Mouse (Mus musculus): ENCODE results near the gene Lce1d. TPM values are rescaled to one million over a fixed set of nuclear protein-coding genes. Genes with fewer than 3 reads are reported as not detected.

Gene Lce1d
- not detected for polyA plus RNA-seq (2017; shearing (Covaris generic))

GRCm38 (mm10) chr3:92687110-92687509, at the start of gene Lce1d:
Gene Lce1d (minus strand): TSS chr3:92687210.

GRCm38 (mm10) chr3:92720250-92720649, 33.2 kb upstream of the Lce1d start, which contains the start of gene Lce1f:
Gene Lce1f (minus strand): TSS chr3:92720350.

DNA sequence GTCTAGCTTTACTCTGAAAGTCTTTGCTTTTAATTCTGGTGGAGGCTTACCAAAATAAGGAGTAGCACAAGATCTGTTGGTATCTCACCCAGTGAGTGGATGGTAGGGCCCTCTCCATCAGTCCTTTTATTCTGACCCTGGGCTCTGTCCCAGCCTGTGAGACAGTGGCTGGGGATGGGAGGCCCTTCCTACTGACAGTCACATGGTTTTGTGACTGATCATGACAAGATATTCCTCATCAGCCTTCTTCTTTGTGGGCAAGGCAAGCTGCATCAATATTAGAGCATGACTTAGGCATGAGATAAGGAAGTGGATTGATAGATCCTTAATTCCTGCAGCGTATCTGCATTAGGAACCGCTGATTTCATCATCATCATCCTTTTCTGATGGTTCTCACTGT, 22.0 kb upstream of the Lce1d start, which contains the start of gene Lce1e:
TSS of gene Lce1e (minus strand) at position 101 of the 400 bp plus-strand sequence.

DNA sequence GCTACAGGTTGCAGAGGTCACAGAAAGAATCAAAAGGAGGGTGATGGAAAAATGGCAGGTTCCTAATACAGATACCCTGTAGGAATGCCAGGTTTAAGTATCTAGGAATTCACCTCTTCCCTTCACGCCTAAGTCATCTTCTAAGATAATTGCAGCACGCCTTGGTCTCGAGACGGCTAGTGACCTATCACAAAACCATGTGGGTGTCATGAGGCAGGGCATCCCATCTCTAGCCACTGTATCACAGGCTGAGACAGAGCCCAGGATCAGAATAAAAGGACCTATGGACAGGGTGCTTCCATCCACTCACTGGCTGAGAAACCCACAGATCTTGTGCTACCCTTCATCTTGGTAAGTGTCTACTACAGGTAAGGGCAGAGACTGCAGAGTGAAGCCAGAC, 8.1 kb downstream of the Lce1d start, which contains the start of gene Lce1c:
TSS of gene Lce1c (plus strand) at position 301 of the 400 bp plus-strand sequence.

GRCm38 (mm10) chr3:92670215-92670614, 16.8 kb downstream of the Lce1d start, which contains the start of gene Lce1a2:
Gene Lce1a2 (minus strand): TSS chr3:92670315.

DNA sequence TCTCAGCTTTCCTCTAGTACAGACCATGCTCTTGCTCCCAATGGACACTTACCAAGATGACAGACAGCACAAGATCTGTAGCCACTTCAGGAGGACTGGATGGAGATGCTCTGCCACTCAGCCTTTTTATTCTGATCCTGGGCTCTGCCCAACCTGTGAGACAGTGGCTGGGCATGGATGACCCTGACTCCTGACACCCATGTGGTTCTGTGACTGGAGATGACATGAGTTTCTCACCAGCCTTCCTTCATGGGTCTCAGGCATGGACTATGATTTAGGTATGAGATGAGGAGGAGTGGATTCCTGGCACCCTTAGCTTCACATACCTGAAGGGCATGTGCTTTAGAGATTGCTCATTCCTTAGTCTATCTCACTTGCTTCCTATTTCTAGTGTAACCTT, 30.2 kb downstream of the Lce1d start, which contains the start of gene Lce1b:
TSS of gene Lce1b (minus strand) at position 101 of the 400 bp plus-strand sequence.

GRCm38 (mm10) chr3:92648207-92648606, 38.8 kb downstream of the Lce1d start, which contains the start of gene Lce1a1:
Gene Lce1a1 (minus strand): TSS chr3:92648307.

Other genes starting within 250 kb of the Lce1d start
- not detected for gene Sprr1b, start 248.4 kb downstream of the Lce1d start, polyA plus RNA-seq (2017; shearing (Covaris generic))
- not detected for gene Sprr3, start 228.5 kb downstream of the Lce1d start, polyA plus RNA-seq (2017; shearing (Covaris generic))
- not detected for gene Sprr1a, start 201.3 kb downstream of the Lce1d start, polyA plus RNA-seq (2017; shearing (Covaris generic))
- gene Sprr4, start 186.7 kb downstream of the Lce1d start, polyA plus RNA-seq (2017; shearing (Covaris generic)), result not detected
- gene 2310046K23Rik, start 152.7 kb downstream of the Lce1d start, polyA plus RNA-seq (2017; shearing (Covaris generic)), result not detected
- not detected for gene Ivl, start 113.5 kb downstream of the Lce1d start, polyA plus RNA-seq (2017; shearing (Covaris generic))
- gene Smcp, start 98.2 kb downstream of the Lce1d start, polyA plus RNA-seq (2017; shearing (Covaris generic)), result not detected
- not detected for gene 2210017I01Rik, start 79.7 kb downstream of the Lce1d start, polyA plus RNA-seq (2017; shearing (Covaris generic))
- not detected for gene Lce6a, start 65.5 kb downstream of the Lce1d start, polyA plus RNA-seq (2017; shearing (Covaris generic))
- not detected for gene Lce1a1, start 38.9 kb downstream of the Lce1d start, polyA plus RNA-seq (2017; shearing (Covaris generic))
- not detected for gene Lce1b, start 30.3 kb downstream of the Lce1d start, polyA plus RNA-seq (2017; shearing (Covaris generic))
- gene Lce1a2, start 16.9 kb downstream of the Lce1d start, polyA plus RNA-seq (2017; shearing (Covaris generic)), result not detected
- gene Lce1c, start 8.0 kb downstream of the Lce1d start, polyA plus RNA-seq (2017; shearing (Covaris generic)), result not detected
- gene Lce1e, start 21.9 kb upstream of the Lce1d start, polyA plus RNA-seq (2017; shearing (Covaris generic)), result not detected
- not detected for gene Lce1f, start 33.1 kb upstream of the Lce1d start, polyA plus RNA-seq (2017; shearing (Covaris generic))
- gene Gm38119, start 51.9 kb upstream of the Lce1d start, polyA plus RNA-seq (2017; shearing (Covaris generic)), result not detected
- not detected for gene Lce1g, start 65.1 kb upstream of the Lce1d start, polyA plus RNA-seq (2017; shearing (Covaris generic))
- gene Lce1h, start 77.9 kb upstream of the Lce1d start, polyA plus RNA-seq (2017; shearing (Covaris generic)), result not detected
- gene Lce1i, start 91.7 kb upstream of the Lce1d start, polyA plus RNA-seq (2017; shearing (Covaris generic)), result not detected
- gene Lce1j, start 103.3 kb upstream of the Lce1d start, polyA plus RNA-seq (2017; shearing (Covaris generic)), result not detected
- gene Lce1k, start 120.7 kb upstream of the Lce1d start, polyA plus RNA-seq (2017; shearing (Covaris generic)), result not detected
- not detected for gene Kprp, start 140.0 kb upstream of the Lce1d start, polyA plus RNA-seq (2017; shearing (Covaris generic))
- not detected for gene Lce1l, start 164.1 kb upstream of the Lce1d start, polyA plus RNA-seq (2017; shearing (Covaris generic))
- gene 2310050C09Rik, start 183.0 kb upstream of the Lce1d start, polyA plus RNA-seq (2017; shearing (Covaris generic)), result not detected
- not detected for gene Lce3a, start 239.0 kb upstream of the Lce1d start, polyA plus RNA-seq (2017; shearing (Covaris generic))
- gene Lce3b, start 245.8 kb upstream of the Lce1d start, polyA plus RNA-seq (2017; shearing (Covaris generic)), result not detected